Mouse (Mus musculus) urinary bladder, postnatal 4 days (tissue): ENCODE measurements at regions not wholly inside any gene's neighbourhood (a gene's known extent, or its start where the extent isn't known, plus 50 kb on each side); places are given as distances from the start of the nearest gene placed in this dataset.

Source experiments
- DNase-seq, 2 experiments: peaks; one replicate each; pipeline ENCODE4 v3.0.0; 2021 to 2022; ENCODE audit warnings: low spot score in 2 of 2

- DNase-seq, result no peak
Measured at GRCm38 (mm10) chr13:47398976-47399375, 276.5 kb downstream of the Rnf144b start.

GRCm38 (mm10) chr13:47413261-47413660 lies 290.8 kb downstream of the Rnf144b start:
- no peak for DNase-seq

GRCm38 (mm10) chr13:47413940-47414339 lies 291.5 kb downstream of the Rnf144b start:
- no peak for DNase-seq

- no peak for DNase-seq
Measured at GRCm38 (mm10) chr13:47429856-47430365, 307.5 kb downstream of the Rnf144b start.

- no peak for DNase-seq
Measured at GRCm38 (mm10) chr13:47430409-47430808, 308.0 kb downstream of the Rnf144b start.

- DNase-seq, result no peak
Measured at GRCm38 (mm10) chr13:47435631-47436030, 313.2 kb downstream of the Rnf144b start.

GRCm38 (mm10) chr13:47444876-47445275 lies 322.4 kb downstream of the Rnf144b start:
- DNase-seq, result no peak

- no peak for DNase-seq
Measured at GRCm38 (mm10) chr13:47452186-47452760, 329.8 kb downstream of the Rnf144b start.

GRCm38 (mm10) chr13:47462148-47462547 lies 339.7 kb downstream of the Rnf144b start:
- no peak for DNase-seq

- DNase-seq, result no peak
Measured at GRCm38 (mm10) chr13:47471543-47472213, 349.2 kb downstream of the Rnf144b start.

GRCm38 (mm10) chr13:47480159-47480558 lies 357.7 kb downstream of the Rnf144b start:
- no peak for DNase-seq

GRCm38 (mm10) chr13:47484819-47485218 lies 362.4 kb downstream of the Rnf144b start:
- no peak for DNase-seq

GRCm38 (mm10) chr13:47486111-47486510 lies 363.7 kb downstream of the Rnf144b start:
- no peak for DNase-seq

GRCm38 (mm10) chr13:47486658-47487057 lies 364.2 kb downstream of the Rnf144b start:
- no peak for DNase-seq

- DNase-seq, result no peak
Measured at GRCm38 (mm10) chr13:47505380-47505955, 383.0 kb downstream of the Rnf144b start.

- DNase-seq, result no peak
Measured at GRCm38 (mm10) chr13:47532935-47533334, 410.5 kb downstream of the Rnf144b start.

GRCm38 (mm10) chr13:47537156-47537555 lies 414.7 kb downstream of the Rnf144b start:
- DNase-seq, result no peak

GRCm38 (mm10) chr13:47549626-47550025 lies 427.2 kb downstream of the Rnf144b start:
- DNase-seq, result no peak

- no peak for DNase-seq
Measured at GRCm38 (mm10) chr13:47552251-47552650, 429.8 kb downstream of the Rnf144b start.

- DNase-seq, result no peak
Measured at GRCm38 (mm10) chr13:47554198-47554597, 431.7 kb downstream of the Rnf144b start.

GRCm38 (mm10) chr13:47557196-47557974 lies 434.9 kb downstream of the Rnf144b start:
- no peak for DNase-seq

GRCm38 (mm10) chr13:47562836-47563235 lies 440.4 kb downstream of the Rnf144b start:
- no peak for DNase-seq
